Mouse (Mus musculus): ENCODE data around the gene Coro2b.

Coro2b gene

GRCm38 (mm10) chr9:62389735-62390134, 147.1 kb downstream of the Coro2b start:
- no peak for DNase-seq (ENCODE audit: low spot score)

DNA sequence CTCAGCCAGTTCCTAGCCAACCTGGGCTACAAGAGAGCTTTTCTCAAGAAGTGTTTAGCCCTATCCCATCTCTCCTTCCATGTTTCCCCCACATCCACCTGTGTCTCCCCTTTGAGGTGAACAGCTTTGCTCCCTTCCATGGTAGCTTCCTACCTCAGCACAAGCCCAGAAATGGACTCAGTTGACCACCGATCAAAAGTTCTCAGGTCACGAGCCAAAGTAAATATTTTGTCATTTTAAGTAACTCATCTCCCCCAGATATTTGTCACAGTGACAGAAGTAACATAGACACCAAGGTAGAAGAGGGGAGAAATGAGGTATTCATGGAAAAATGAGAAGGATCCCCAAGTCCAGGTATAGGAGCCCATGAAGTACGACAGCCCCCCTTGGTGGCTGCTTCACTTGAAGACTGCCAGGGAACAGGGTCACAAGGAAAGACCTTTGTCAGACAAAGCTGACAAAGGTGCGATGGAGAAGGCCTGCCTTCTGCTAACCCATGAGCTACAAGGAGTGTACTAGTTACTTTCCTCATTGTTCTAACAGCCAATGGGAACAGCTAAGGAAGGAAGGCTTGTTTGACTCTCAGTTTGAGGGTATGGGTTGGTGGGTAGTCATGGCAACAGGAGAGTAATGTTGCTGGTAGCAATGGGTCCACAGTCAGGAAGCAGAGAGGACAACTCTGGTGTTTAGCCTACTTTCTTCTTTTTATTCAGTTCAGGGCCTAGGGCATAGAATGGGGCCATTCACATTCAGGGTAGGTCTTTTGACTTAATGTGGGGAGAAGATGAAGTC, 150.9 kb downstream of the Coro2b start:
- DNase-seq (ENCODE audit: low spot score) = no peak

DNA sequence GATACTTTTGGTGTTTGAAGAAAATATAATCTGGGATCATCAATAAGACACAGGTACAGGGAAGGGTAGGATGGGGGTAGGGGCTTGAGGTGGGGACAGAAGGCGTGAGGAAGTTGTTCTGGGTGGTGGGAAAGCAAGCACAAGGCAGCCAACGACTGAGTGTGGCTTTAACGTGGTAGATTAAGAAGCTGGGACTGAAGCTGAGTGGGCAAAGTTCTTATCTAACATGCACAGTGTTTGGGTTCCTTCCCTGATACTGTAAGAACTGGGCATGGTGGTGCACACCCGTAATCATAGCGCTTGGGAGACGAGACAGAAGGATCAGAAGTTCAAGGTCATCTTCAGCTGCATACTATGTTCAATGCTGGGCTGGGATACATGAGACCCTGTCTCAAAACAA, 151.8 kb downstream of the Coro2b start:
- DNase-seq (ENCODE audit: low spot score) = no peak

GRCm38 (mm10) chr9:62382519-62383084, 154.2 kb downstream of the Coro2b start:
- no peak for DNase-seq (ENCODE audit: low spot score)

GRCm38 (mm10) chr9:62381402-62381913, 155.4 kb downstream of the Coro2b start:
- DNase-seq (ENCODE audit: low spot score) = no peak

DNA sequence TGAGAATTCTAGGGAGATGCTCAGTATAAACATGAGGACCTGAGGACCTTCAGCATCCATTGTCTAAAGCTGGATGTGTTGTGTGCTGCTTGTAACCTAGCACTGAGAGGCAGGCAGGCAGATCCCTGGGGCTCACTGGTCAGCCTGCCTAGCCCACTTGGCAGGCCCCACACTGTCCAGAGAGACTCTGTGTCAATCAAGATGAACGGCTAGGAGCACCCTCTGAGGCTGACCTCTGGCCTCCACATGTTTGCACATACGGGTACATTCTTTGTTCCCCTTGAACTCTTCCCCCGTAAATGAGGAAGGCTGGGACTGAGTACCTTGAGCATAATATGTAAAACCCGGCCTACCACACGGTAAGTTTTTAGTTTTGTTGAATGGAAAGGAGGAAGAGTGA, 156.5 kb downstream of the Coro2b start:
- no peak for DNase-seq (ENCODE audit: low spot score)

- DNase-seq (ENCODE audit: low spot score) = no peak
Observed at GRCm38 (mm10) chr9:62377897-62378296, 158.9 kb downstream of the Coro2b start.

DNA sequence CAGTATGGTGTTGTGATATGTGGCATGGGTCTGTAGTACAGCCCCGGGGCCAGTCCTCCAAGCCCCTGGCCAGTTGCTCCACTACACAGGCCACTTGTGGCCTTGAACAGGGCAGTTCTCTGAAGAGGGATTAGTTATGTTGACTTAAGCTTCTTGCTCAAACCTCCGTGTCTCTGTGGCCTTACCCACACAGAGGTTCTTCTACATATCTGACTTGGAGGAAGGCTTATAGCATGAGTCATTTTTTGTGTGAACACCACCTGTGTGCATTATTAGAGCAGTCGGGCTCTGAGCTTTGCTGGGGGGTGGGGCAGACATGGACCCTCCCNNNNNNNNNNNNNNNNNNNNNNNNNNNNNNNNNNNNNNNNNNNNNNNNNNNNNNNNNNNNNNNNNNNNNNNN, 162.6 kb downstream of the Coro2b start:
- DNase-seq (ENCODE audit: low spot score) = no peak

DNA sequence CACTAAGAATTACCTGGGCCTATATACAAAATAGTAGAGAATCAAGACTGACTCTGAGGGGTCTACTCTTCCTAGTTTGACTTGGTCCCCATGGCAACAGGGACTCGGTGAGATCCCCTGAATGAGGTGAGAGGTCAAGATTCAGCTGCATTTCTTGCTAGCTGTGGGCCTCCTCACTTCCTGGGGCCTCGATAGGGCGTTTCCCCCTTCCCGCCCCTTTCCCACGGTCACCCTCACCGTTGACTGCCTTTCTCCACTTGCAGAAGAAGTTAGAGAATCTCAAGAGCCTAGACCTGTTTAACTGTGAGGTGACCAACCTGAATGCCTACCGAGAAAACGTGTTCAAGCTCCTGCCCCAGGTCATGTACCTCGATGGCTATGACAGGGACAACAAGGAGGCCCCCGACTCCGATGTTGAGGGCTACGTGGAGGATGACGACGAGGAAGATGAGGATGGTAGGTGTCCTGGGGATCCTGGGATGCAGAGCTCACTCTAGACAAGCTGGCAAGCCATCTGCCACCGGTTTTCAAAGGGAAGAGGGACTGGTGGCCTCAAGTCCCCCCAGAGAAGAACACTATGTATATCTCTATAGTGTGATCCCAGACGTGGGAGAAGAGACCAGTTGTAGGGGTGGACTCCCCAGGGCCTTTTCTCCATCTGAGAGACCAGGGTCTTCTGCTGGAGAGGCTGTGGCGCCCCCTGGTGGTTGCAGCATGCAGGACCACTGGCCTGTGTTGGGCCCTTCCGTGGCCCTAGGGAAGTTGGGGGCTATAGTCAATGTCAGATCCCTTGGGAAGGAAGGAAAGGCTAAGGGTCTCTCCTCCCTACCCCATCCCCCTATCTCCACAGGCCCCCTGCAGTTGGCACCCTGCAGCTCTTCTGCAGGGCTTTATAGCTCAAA, 163.4 kb downstream of the Coro2b start:
- DNase-seq (ENCODE audit: low spot score) = peak; percentile 65

- DNase-seq (ENCODE audit: low spot score) = no peak
Observed at GRCm38 (mm10) chr9:62372556-62373221, 164.2 kb downstream of the Coro2b start.

DNA sequence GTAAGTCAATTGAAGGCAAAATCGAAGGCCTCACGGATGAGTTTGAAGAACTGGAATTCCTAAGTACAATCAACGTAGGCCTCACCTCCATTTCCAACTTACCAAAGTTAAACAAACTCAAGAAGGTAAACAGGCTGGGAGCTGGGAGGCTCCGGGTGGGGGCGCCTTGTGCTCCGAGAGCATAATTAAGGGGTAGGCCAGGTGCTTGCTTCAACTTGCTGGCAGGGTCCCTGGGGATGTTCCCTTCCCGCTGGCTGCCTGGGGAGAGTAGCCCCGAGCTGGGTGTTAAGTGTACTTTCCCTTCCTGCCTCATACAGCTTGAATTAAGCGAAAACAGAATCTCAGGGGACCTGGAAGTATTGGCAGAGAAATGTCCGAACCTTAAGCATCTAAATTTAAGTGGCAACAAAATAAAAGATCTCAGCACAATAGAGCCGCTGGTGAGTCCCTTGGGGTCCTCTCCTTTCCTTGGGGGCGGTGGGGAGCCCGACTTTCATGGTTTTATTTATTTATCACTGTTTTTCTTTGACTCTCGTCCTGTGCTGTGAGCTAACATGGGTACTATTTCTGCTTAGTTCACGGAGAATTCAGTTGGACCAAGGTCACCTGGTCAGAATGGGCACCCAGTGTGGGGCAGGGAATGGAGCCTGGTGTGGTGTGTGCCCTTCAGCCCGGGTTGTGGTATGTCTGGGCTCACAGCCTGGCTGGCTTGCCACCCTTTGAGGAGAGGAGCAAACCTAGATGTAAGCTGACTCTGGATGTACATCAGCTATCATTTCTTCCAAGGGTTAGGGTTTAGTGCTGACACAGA, 164.9 kb downstream of the Coro2b start:
- DNase-seq (ENCODE audit: low spot score) = no peak

DNA sequence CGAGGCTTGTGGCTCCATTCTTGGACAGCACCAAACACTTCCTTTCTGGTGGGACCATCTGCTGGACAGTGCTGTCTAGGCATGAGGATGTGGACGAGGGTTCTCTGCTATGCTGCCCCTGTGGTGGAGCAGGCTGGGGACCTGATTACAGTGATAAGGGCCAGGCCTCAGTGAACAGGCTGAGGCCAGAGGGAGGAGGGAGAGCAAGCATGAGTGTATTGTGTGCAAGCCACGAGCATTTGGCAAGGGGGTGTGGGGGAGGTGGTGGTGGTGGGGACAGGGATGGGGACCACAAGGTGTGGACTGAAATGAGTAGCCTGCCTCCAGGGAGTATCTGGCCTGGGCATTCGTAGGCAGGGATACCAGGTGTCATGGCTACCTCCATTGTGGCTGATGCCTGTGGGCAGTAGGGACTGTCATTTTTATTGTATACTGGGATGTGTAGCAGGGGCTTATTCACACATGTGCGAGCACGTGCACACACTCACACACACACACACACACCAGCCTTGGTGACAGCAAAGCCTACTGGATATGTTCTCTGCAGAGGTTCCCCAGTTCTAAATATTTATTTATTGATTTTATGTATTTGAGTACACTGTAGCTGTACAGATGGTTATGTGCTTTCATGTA, 166.1 kb downstream of the Coro2b start:
- no peak for DNase-seq (ENCODE audit: low spot score)

DNA sequence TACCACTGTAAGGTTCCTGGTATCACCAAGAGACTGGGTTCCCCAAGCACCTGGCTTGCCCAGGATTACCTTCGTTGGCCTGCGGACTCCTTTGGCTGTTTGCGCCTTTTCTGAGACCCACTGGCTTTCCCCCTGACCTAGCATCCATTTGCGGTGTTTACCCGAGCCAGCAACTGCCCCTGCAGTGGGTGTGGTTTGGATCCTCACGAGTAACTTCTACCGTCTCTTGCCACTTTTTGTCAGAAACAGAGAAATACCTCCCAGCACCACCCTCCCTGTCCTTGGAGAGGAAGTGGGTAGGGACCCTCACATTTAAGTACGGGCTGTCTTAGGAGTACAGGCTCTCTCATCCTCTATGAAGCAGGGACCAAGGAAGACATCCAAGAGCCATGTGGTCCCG, 166.7 kb downstream of the Coro2b start:
- no peak for DNase-seq (ENCODE audit: low spot score)

All from ovary, postnatal 14 days (tissue).